In genomic region chr13:5866532-5866931, GRCm38 (mm10) we compare ENCODE assay signal across 18 mouse cellular contexts. TPM values are rescaled to one million over a fixed set of nuclear protein-coding genes. Genes with fewer than 3 reads are reported as not detected.
DNase-seq lines count a peak whose midpoint lies in the region; ATAC-seq and TF ChIP-seq lines count a peak whose summit lies in the region.
"Had no signal": no experiment of that assay in that cellular context is flagged by ENCODE, and none has a peak within 500 bp of the region (broad histone marks: within the 10 kb centered on the region; RNA-seq: fewer than 3 reads in every experiment).

No protein-coding gene starts in this region.

- WGBS in lung, postnatal 0 days = 89% methylated on average over 5 of the region's 5 CpGs
- WGBS in hindbrain, postnatal 0 days = 88% methylated on average over 5 of the region's 5 CpGs
- 92% methylated on average over 5 of the region's 5 CpGs for WGBS in neural tube, embryonic 14.5 days
- WGBS in liver, embryonic 12.5 days (ENCODE audit: insufficient replicate concordance) = 82% methylated on average over 5 of the region's 5 CpGs

- TF ChIP-seq CTCF in lung, postnatal 0 days (IDR thresholded peaks at IDR 0.05) = no peak
- no peak for TF ChIP-seq CTCF in hindbrain, postnatal 0 days (IDR thresholded peaks at IDR 0.05; ENCODE audit: low read depth)

- peak overlapping the region; percentile 73 for H3K4me2 ChIP-seq in lung, postnatal 0 days (replicated peaks; ENCODE audit: low read depth, low read length)
- H3K4me2 ChIP-seq in hindbrain, postnatal 0 days (ENCODE audit: low read depth, low read length) = peak overlapping the region; percentile 74
- peak overlapping the region; percentile 66; the same call in 1 of the 2 replicates for H3K4me2 ChIP-seq in neural tube, embryonic 14.5 days (ENCODE audit: low read depth, low read length)
- H3K4me2 ChIP-seq in liver, embryonic 12.5 days = no peak overlapping the region
- H3K4me2 ChIP-seq: stomach, embryonic 15.5 days had no signal

- ATAC-seq in lung, postnatal 0 days = no peak
- no peak for ATAC-seq in hindbrain, postnatal 0 days
- ATAC-seq in neural tube, embryonic 14.5 days (ENCODE audit: low read depth) = no peak
- no peak for ATAC-seq in liver, embryonic 12.5 days

- no peaks in the 10 kb centered on the region for H3K9me3 ChIP-seq in lung, postnatal 0 days (ENCODE audit: low read length)
- H3K9me3 ChIP-seq in hindbrain, postnatal 0 days (ENCODE audit: low read length) = no peaks in the 10 kb centered on the region
- no peaks in the 10 kb centered on the region for H3K9me3 ChIP-seq in neural tube, embryonic 14.5 days (ENCODE audit: control insufficient read depth, low read length)
- no peaks in the 10 kb centered on the region for H3K9me3 ChIP-seq in liver, embryonic 12.5 days (replicated peaks)
- H3K9me3 ChIP-seq: neural tube, embryonic 12.5 days; stomach, embryonic 15.5 days had no signal

- H3K36me3 ChIP-seq in lung, postnatal 0 days (ENCODE audit: insufficient read depth, low read length) = peaks cover 30% of the 10 kb centered on the region
- H3K36me3 ChIP-seq in hindbrain, postnatal 0 days (ENCODE audit: insufficient read depth, low read length) = peaks cover 27% of the 10 kb centered on the region; the same call in 1 of the 2 replicates
- peaks cover 22% of the 10 kb centered on the region for H3K36me3 ChIP-seq in neural tube, embryonic 14.5 days (ENCODE audit: control insufficient read depth, insufficient read depth, low read length)
- H3K36me3 ChIP-seq in liver, embryonic 12.5 days = peaks cover 46% of the 10 kb centered on the region

- peak; percentile 48 for DNase-seq in heart, adult 8-10 months (ENCODE audit: low spot score)
- DNase-seq in heart, postnatal 4 days = no peak
- DNase-seq in lung, postnatal 0 days (ENCODE audit: low spot score) = no peak
- no peak for DNase-seq in lung, postnatal 4 days
- DNase-seq in hindbrain, postnatal 0 days (ENCODE audit: low spot score) = no peak
- no peak for DNase-seq in kidney, adult 8-10 months
- DNase-seq: cerebellum, adult 8-10 months; embryo, embryonic 11 days; kidney, adult 11 months; kidney, postnatal 25 days; lung, adult 18-20 months; retina, postnatal 1 day; thymus, postnatal 25 days had no signal

- H3K27ac ChIP-seq in lung, postnatal 0 days (ENCODE audit: low read length) = no peak overlapping the region
- no peak overlapping the region for H3K27ac ChIP-seq in hindbrain, postnatal 0 days
- H3K27ac ChIP-seq in neural tube, embryonic 14.5 days (ENCODE audit: low read depth, low read length) = no peak overlapping the region
- H3K27ac ChIP-seq in liver, embryonic 12.5 days = no peak overlapping the region
- H3K27ac ChIP-seq: neural tube, embryonic 12.5 days; stomach, embryonic 15.5 days had no signal

- H3K4me3 ChIP-seq in lung, postnatal 0 days (ENCODE audit: low read depth, low read length) = no peak overlapping the region
- H3K4me3 ChIP-seq in hindbrain, postnatal 0 days (ENCODE audit: low read length) = no peak overlapping the region
- no peak overlapping the region for H3K4me3 ChIP-seq in neural tube, embryonic 14.5 days (ENCODE audit: low read depth, low read length)
- H3K4me3 ChIP-seq in liver, embryonic 12.5 days = no peak overlapping the region
- H3K4me3 ChIP-seq: neural tube, embryonic 12.5 days; stomach, embryonic 15.5 days had no signal

- TF ChIP-seq EP300 in lung, postnatal 0 days (IDR thresholded peaks at IDR 0.05) = no peak

- H3K9ac ChIP-seq in lung, postnatal 0 days (replicated peaks; ENCODE audit: low read depth) = no peak overlapping the region
- no peak overlapping the region for H3K9ac ChIP-seq in hindbrain, postnatal 0 days (replicated peaks; ENCODE audit: low read length)
- H3K9ac ChIP-seq in neural tube, embryonic 14.5 days (replicated peaks; ENCODE audit: low read depth, low read length) = no peak overlapping the region
- no peak overlapping the region for H3K9ac ChIP-seq in liver, embryonic 12.5 days
- H3K9ac ChIP-seq: neural tube, embryonic 12.5 days; stomach, embryonic 15.5 days had no signal

- H3K27me3 ChIP-seq in lung, postnatal 0 days (replicated peaks; ENCODE audit: insufficient read depth, low read length) = no peaks in the 10 kb centered on the region
- H3K27me3 ChIP-seq in hindbrain, postnatal 0 days (ENCODE audit: insufficient read depth, low read length) = no peaks in the 10 kb centered on the region
- H3K27me3 ChIP-seq in neural tube, embryonic 14.5 days (ENCODE audit: control insufficient read depth, insufficient read depth, low read length) = peaks cover 3% of the 10 kb centered on the region; the same call in 1 of the 2 replicates
- H3K27me3 ChIP-seq in liver, embryonic 12.5 days (replicated peaks) = no peaks in the 10 kb centered on the region
- H3K27me3 ChIP-seq: CH12.LX; neural tube, embryonic 12.5 days; stomach, embryonic 15.5 days had no signal

- peaks cover 30% of the 10 kb centered on the region for H3K4me1 ChIP-seq in lung, postnatal 0 days (ENCODE audit: insufficient read depth, low read depth, low read length)
- H3K4me1 ChIP-seq in hindbrain, postnatal 0 days (ENCODE audit: insufficient read depth, low read length) = peaks cover 8% of the 10 kb centered on the region; the same call in 1 of the 2 replicates
- peaks cover 14% of the 10 kb centered on the region for H3K4me1 ChIP-seq in neural tube, embryonic 14.5 days (ENCODE audit: control insufficient read depth, insufficient read depth, low read length)
- peaks cover 41% of the 10 kb centered on the region for H3K4me1 ChIP-seq in liver, embryonic 12.5 days

RNA-seq across cellular contexts. Expression of gene Klf6, which starts 5.2 kb away (rescaled TPM):
- 10 to 100 TPM; 36.0 to 49.3 (median 42.0) TPM for total RNA-seq in heart, adult 8-10 months (2022)
- total RNA-seq in heart, postnatal 4 days (2021) = 10 to 100 TPM; 62.0 to 68.7 TPM
- polyA plus RNA-seq in lung, postnatal 0 days (2015; fragmentation: Nextera tagmentation; extraction: Ambion mirVana) = 201 and 219 TPM in 2 replicates
- 41.6 and 53.1 TPM in 2 replicates for total RNA-seq in hindbrain, postnatal 0 days (2014; rRNA removed)
- 99.6 and 104 TPM in 2 replicates for polyA plus RNA-seq in hindbrain, postnatal 0 days (2015; fragmentation: Nextera tagmentation; extraction: Ambion mirVana)
- 83.5 and 97.5 TPM in 2 replicates for polyA plus RNA-seq in neural tube, embryonic 14.5 days (2014; fragmentation: Nextera tagmentation; extraction: Ambion mirVana)
- polyA plus RNA-seq in liver, embryonic 12.5 days (2016; fragmentation: Nextera tagmentation; extraction: Ambion mirVana) = 24.7 and 26.3 TPM in 2 replicates
